Mouse (Mus musculus) intestine, embryonic 16.5 days (tissue): ENCODE data around the gene Klf1. TPM values are rescaled to one million over a fixed set of nuclear protein-coding genes. Genes with fewer than 3 reads are reported as not detected.

ENCODE experiments used
- ATAC-seq: fragments of 200-750 bp; cut with Nextera tagmentation; 2 replicates; pipeline ENCODE4 v1.8.0; 2017; ENCODE audit warnings: moderate TSS enrichment, moderate library complexity
- H3K27ac ChIP-seq: fragments of 300-500 bp; sonication (generic); 2 replicates; pipeline ENCODE4 v1.5.1; 2014; ENCODE audit warnings: mild to moderate bottlenecking, low read length
- H3K27me3 ChIP-seq: fragments of 300-500 bp; sonication (generic); replicated peaks from 2 replicates; pipeline ENCODE4 v1.6.1; 2014; ENCODE audit warnings: low read length, control low read depth, mixed read lengths; ENCODE audit not compliant: control insufficient read depth, insufficient read depth
- H3K36me3 ChIP-seq: fragments of 300-500 bp; sonication (generic); 2 replicates; pipeline ENCODE4 v1.6.1; 2014; ENCODE audit warnings: low read length, control low read depth; ENCODE audit not compliant: control insufficient read depth, insufficient read depth
- H3K4me1 ChIP-seq: fragments of 300-500 bp; sonication (generic); 2 replicates; pipeline ENCODE4 v1.6.1; 2014; ENCODE audit warnings: low read length, control low read depth, mixed read lengths; ENCODE audit not compliant: control insufficient read depth, insufficient read depth
- H3K4me2 ChIP-seq: fragments of 300-500 bp; sonication (generic); 2 replicates; pipeline ENCODE4 v1.6.1; 2014; ENCODE audit warnings: low read depth, low read length, control low read depth
- H3K4me3 ChIP-seq: fragments of 300-500 bp; sonication (generic); 2 replicates; pipeline ENCODE4 v1.5.1; 2014; ENCODE audit warnings: mild to moderate bottlenecking, low read length
- H3K9ac ChIP-seq: fragments of 300-500 bp; sonication (generic); 2 replicates; pipeline ENCODE4 v1.6.1; 2014; ENCODE audit warnings: low read depth, low read length
- H3K9me3 ChIP-seq: fragments of 300-500 bp; sonication (generic); 2 replicates; pipeline ENCODE4 v1.6.1; 2016; ENCODE audit warnings: low read length, control low read depth; ENCODE audit not compliant: control insufficient read depth
- WGBS: fragments of 180-500 bp; shearing (Covaris S2); extraction: QIAGEN DNeasy Blood & Tissue Kit; methylation state at CpG from one replicate; pipeline ENCODE4 v1.1.7; 2014; 5-methylcytosine and 5-hydroxymethylcytosine counted together
- polyA plus RNA-seq: library from polyadenylated mRNA; unstranded; fragments of >200 nt; fragmentation: Nextera tagmentation; extraction: Ambion mirVana; gene quantifications from 2 replicates; pipeline ENCODE4 v1.2.1, GENCODE M21; 2015

Gene Klf1
- polyA plus RNA-seq, 1 experiment from 2014 or later: 10.3 TPM

DNA sequence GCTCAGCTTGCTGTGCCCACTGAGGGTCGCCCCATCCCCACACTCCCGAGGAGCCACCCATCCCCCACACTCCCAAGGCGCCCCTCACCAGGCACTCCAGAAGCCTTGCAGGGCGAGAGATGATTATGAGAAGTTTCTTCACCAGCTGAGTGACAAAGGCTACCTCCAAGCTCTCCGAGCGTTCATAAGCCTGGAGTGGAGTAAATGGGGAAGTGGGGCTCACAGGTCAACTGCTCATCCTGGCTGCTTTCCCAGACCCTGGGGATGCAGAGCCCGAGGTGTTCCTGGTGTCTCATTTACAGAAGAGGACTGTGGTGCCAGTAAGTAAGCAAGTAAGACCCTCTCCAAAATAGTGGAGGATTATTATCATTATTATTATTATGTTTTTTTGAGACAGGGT, 23.8 kb downstream of the Klf1 start:
- Histone ChIP-seq H3K27me3 (peaks cover 16% of the 10 kb centered on the region), H3K4me1 (peaks cover 6% of the 10 kb centered on the region), H3K4me3 (no peak overlapping the region), H3K36me3 (no peaks in the 10 kb centered on the region), H3K9ac (no peak overlapping the region), H3K9me3 (no peaks in the 10 kb centered on the region), H3K27ac (no peak overlapping the region), H3K4me2 (no peak overlapping the region)
- 64% methylated on average over 7 of the region's 7 CpGs for WGBS
- ATAC-seq: no peak

DNA sequence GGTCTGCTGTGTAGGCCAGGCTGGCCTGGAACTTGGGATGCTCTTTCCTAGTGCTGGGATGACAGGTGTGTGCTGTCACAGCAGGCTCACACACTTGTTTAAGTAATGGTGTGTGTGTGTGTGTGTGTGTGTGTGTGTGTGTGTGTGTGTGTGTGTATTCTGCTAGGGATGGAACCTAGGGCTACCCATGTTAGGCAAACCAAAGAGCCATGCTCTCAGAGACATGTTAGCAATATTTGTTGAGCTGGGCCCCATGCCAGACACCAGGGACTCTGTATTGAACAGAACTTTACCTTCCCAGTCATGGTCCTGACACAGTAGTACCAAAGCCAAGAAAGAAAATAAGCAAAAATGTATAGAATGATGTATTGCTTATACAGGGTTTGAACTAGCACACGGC, 25.8 kb downstream of the Klf1 start:
- peaks cover 23% of the 10 kb centered on the region for H3K27me3 ChIP-seq
- H3K4me2 ChIP-seq: no peak overlapping the region
- WGBS: 77% methylated on average over 1 of the region's 1 CpGs
- H3K4me3 ChIP-seq: no peak overlapping the region
- H3K27ac ChIP-seq: no peak overlapping the region
- peaks cover 6% of the 10 kb centered on the region for H3K4me1 ChIP-seq
- no peak for ATAC-seq
- H3K9me3 ChIP-seq: no peaks in the 10 kb centered on the region
- no peaks in the 10 kb centered on the region for H3K36me3 ChIP-seq
- H3K9ac ChIP-seq: no peak overlapping the region

DNA sequence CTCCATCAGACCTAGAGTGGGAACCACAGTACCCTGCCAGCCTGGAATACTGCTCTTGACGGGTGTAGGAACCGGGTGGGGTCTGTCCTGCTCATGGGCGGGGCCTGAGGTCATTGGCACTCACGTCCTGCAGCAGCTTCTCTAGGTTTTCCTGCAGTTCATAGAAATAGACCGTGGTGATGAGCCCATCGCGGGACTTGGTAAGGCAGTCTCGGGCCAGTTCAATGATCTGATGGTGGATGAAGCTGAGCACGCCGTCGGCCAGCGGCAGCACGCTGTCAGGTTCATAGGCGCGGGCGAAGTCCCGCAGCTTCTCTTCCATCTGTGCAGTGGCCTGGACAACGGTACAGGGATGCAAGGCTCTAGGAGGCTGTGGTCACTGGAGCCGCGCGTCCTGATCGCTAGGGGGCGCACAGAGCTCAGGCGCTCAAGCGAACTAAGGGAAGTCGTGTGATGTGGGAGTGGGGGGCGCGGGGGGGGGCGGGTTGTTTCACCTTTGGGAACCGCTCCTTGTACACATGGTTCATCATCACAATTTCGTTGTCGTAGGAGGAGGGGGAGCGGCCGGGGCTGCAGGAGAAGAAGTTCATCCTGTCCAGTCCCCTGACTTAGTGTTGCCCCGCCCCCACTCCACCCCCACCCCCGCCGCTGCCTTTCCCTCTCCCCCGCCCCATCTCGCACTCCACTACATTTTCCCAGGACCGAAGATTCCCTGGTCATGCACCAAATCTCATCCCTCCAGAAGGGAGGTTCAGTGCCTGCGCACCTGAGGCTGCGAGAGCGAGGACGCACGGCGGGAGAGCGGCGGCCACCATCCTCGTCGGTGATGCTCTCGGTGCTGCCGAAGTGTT, 27.0 kb downstream of the Klf1 start:
- no peaks in the 10 kb centered on the region for H3K9me3 ChIP-seq
- 2% methylated on average over 52 of the region's 52 CpGs for WGBS
- peaks cover 26% of the 10 kb centered on the region for H3K27me3 ChIP-seq
- no peak overlapping the region for H3K9ac ChIP-seq
- no peaks in the 10 kb centered on the region for H3K36me3 ChIP-seq
- peak overlapping the region; percentile 62 for H3K4me2 ChIP-seq
- H3K4me1 ChIP-seq: peaks cover 6% of the 10 kb centered on the region
- peak; percentile 73; the same call in 1 of the 2 replicates for ATAC-seq
- H3K4me3 ChIP-seq: peak overlapping the region; percentile 29
- H3K27ac ChIP-seq: no peak overlapping the region

DNA sequence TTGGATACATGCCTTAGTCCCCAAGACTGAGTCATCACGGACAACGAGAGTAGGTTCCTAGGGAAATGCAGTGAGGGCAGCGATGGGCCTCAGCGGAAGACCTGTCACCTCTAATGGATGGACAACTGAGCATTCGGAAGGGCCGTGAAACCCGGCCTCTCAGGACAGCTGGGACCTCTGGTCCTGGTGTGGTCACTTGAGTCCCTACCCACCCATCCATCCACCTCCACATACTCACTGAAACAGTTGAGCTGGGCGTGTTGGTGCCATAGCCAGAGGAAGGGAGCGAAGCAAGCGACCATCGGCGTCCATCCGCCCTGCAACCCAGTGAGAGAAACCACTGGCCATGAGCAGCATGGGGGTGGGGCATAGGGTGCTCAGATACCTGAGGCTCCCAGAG, 28.9 kb downstream of the Klf1 start:
- WGBS: 85% methylated on average over 13 of the region's 13 CpGs
- Histone ChIP-seq H3K36me3 (no peaks in the 10 kb centered on the region), H3K27ac (no peak overlapping the region), H3K4me2 (no peak overlapping the region), H3K9ac (no peak overlapping the region), H3K27me3 (peaks cover 44% of the 10 kb centered on the region), H3K9me3 (no peaks in the 10 kb centered on the region), H3K4me3 (no peak overlapping the region), H3K4me1 (peaks cover 6% of the 10 kb centered on the region)
- no peak for ATAC-seq

DNA sequence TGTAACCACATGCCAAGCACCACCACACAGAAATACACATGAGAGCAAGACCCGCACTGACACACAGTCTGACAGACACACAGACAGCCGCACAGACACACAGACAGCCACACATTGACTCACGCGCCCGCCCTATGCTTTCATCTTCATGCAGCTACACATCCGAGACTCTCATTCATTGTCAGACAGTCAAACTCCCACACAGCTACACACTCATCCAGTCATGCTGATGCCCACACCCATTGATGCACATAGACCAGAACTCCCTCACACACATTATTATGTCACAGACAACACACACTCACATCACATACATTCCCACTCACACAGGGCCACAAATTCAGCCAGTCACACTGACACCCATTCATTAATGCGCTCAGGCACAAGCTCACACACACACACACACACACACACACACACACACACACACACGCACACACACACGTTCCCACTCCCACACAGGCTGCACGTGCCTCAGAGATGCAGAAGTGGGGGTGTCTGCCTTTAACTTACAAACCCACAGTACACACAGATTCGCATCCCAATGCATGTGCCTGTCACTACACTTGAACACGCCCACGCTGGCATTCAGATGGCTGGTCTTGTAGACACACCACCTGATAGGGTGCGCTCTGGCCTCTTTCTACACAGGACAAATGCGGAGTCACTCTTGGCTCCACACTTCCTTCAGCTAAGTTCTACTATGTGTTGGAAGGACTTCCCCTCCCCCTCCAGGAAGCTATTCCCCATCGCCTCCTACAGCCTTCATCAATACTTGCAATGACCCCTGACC, 32.2 kb downstream of the Klf1 start:
- H3K4me2 ChIP-seq: no peak overlapping the region
- H3K9me3 ChIP-seq: no peaks in the 10 kb centered on the region
- no peaks in the 10 kb centered on the region for H3K36me3 ChIP-seq
- H3K9ac ChIP-seq: no peak overlapping the region
- peaks cover 68% of the 10 kb centered on the region for H3K27me3 ChIP-seq
- H3K4me3 ChIP-seq: no peak overlapping the region
- peaks cover 12% of the 10 kb centered on the region for H3K4me1 ChIP-seq
- WGBS: 81% methylated on average over 16 of the region's 16 CpGs
- no peak for ATAC-seq
- H3K27ac ChIP-seq: no peak overlapping the region

DNA sequence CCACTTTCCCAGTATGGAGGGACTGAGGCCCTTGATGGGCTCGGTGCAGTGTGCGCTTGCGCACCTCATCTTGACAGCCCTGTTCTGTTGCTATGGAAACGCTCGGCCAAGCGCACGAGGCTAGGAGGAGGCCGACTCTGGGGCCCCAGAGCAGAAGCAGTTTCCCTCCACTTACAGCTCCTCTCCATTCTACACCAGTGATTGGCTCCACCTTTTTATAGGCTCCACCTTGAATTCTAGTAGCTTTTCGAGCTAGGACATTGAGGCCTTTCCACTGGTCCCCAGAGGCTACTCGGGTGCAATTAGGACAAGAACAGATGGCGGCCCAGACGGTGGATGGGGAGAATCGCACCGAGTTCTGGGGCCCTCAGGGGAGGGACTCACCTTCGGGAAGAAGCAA, 33.1 kb downstream of the Klf1 start:
- Histone ChIP-seq H3K36me3 (no peaks in the 10 kb centered on the region), H3K9ac (no peak overlapping the region), H3K27me3 (peaks cover 61% of the 10 kb centered on the region), H3K4me1 (peaks cover 9% of the 10 kb centered on the region; the same call in 1 of the 2 replicates), H3K9me3 (no peaks in the 10 kb centered on the region), H3K4me2 (no peak overlapping the region), H3K27ac (no peak overlapping the region), H3K4me3 (no peak overlapping the region; the same call in 1 of the 2 replicates)
- peak; percentile 31; the same call in 1 of the 2 replicates for ATAC-seq
- 1% methylated on average over 15 of the region's 15 CpGs for WGBS

DNA sequence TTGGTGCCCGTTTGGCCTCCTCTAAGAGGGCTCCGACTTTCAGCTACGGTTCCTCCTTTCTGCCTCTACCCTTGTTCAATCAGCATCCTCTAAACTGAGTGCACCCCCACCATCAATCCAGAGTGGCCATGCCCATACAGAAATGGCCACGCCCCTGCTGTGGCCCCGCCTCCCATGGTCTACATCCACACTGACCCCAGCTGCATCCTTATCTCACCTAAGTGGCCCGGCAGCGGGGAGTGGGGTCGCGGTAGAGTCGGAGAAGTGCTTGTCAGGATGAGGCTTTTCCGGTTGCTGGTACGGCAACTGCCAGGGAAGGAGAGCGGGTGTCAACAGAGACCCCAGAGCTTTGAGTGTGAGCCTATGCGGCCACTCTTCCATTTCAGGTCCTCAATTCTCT, 33.8 kb downstream of the Klf1 start:
- Histone ChIP-seq H3K27me3 (peaks cover 54% of the 10 kb centered on the region), H3K36me3 (no peaks in the 10 kb centered on the region), H3K4me3 (no peak overlapping the region), H3K9ac (no peak overlapping the region), H3K4me1 (peaks cover 9% of the 10 kb centered on the region; the same call in 1 of the 2 replicates), H3K4me2 (no peak overlapping the region), H3K27ac (no peak overlapping the region), H3K9me3 (no peaks in the 10 kb centered on the region)
- ATAC-seq: 0 out of 2 replicates have a peak, but pooled peaks have one; percentile 24
- WGBS: 8% methylated on average over 14 of the region's 14 CpGs

DNA sequence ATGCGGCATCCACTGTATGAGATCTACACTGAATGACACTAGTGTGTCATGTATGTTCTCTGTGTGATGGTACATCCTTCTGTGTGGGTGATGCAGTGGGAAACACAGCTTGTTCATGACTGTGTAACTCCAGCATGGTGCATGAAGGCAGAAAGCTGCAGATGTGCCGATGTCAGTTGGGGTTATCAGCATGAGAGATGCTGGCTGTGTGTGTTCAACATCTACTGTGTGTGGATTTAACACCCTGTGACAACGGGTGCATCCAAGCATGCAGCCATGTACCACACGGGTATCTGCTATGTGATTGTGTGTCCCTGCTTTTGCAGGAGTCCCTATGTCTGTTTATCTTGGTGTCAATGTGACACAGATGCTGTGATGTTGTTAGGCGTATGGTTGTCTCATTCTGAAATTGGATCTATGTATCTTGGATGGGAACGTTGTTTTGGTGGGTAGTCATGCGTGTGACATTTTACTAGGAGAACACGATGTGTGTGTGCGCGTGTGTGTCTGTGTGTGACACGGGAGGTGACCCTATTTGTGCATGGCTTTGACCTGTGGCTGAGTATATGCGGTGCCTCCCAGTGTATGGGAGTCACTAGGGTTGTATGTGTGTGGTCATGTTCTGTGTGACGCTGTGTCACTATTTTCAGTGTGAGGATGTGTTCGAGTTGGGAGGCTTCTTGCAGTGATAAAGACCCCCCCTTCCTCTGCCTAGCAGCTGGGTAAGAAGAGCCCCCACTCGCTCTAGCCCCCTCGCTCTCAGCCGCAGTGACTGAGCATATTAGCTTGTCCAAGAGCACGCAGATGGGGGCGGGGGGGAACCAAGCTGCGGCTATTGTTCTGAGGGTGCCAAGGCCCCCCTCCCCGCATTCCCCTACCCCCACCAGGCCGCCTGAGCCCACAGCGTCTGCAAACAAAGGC, 34.6 kb downstream of the Klf1 start:
- peak; percentile 21 for ATAC-seq
- H3K9ac ChIP-seq: peak overlapping the region; percentile 58; the same call in 1 of the 2 replicates
- peaks cover 9% of the 10 kb centered on the region; the same call in 1 of the 2 replicates for H3K4me1 ChIP-seq
- 24% methylated on average over 23 of the region's 23 CpGs for WGBS
- peak overlapping the region; percentile 53 for H3K4me3 ChIP-seq
- no peaks in the 10 kb centered on the region for H3K9me3 ChIP-seq
- H3K27ac ChIP-seq: no peak overlapping the region
- H3K27me3 ChIP-seq: peaks cover 49% of the 10 kb centered on the region
- H3K4me2 ChIP-seq: peak overlapping the region; percentile 86
- no peaks in the 10 kb centered on the region for H3K36me3 ChIP-seq
